Mouse (Mus musculus) E14TG2a.4 (cell line): Measurements from ENCODE around the gene Chmp4b.

Source experiments
- CTCF ChIP-seq: conservative IDR thresholded peaks from 2 replicates; pipeline ENCODE4 v1.5.1; 2014; ENCODE audit warnings: low read length
- NANOG ChIP-seq: IDR thresholded peaks from 2 replicates; pipeline ENCODE4 v1.6.1; 2014; ENCODE audit warnings: borderline replicate concordance, low read length, mixed read lengths
- POU5F1 ChIP-seq: IDR thresholded peaks from 2 replicates; pipeline ENCODE4 v1.6.1; 2014; ENCODE audit warnings: low read length, borderline replicate concordance

GRCm38 (mm10) chr2:154713964-154714363 lies 62.5 kb downstream of the Chmp4b start:
- TF ChIP-seq CTCF = no peak
- no peak for TF ChIP-seq POU5F1
- no peak for TF ChIP-seq NANOG
